Mouse (Mus musculus) liver (tissue): ENCODE measurements around the gene Gm10837.

Source experiments
- DNase-seq: peaks from one replicate; pipeline ENCODE4 v3.0.0-alpha.2; 2020; ENCODE audit warnings: mixed read lengths

The Gm10837 gene

DNA sequence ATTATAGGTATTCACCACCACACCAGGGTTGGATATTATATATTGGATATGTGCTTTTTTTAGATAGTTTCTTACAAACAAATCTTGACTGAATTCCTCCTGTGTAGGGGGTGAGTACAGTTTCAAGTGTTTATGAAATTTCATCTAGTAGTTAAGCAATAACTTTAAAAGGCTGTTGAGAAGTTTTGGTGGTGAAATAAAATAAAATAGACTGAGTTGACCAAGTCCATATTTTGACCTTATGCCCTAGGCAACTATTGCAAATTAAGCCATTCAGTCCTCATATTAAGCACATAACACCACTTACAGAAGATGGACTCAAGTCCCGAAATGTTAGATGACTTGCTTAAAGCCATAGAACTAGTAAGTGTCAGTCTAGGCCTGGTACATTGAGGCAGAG lies 45.6 kb downstream of the Gm10837 start:
- no peak for DNase-seq
